Mouse (Mus musculus) CH12.LX (cell line): Measurements from ENCODE around the gene Mrap2.

Source experiments
- BHLHE40 ChIP-seq: IDR thresholded peaks from 2 replicates; pipeline ENCODE4 v1.6.1; 2011; ENCODE audit warnings: mild to moderate bottlenecking, low read depth, low read length, improper control_type of control experiment
- CTCF ChIP-seq, 2 experiments: IDR thresholded peaks in 1 of 2; conservative IDR thresholded peaks in 1 of 2; 2 replicates each; pipeline ENCODE4 v1.5.1; 2011 to 2012; ENCODE audit warnings: low read depth in 2 of 2, low read length in 2 of 2, improper control_type of control experiment in 1 of 2, inconsistent platforms in 1 of 2, mild to moderate bottlenecking in 1 of 2, moderate library complexity in 1 of 2
- E2F4 ChIP-seq: IDR thresholded peaks from 2 replicates; pipeline ENCODE4 v1.6.1; 2011; ENCODE audit warnings: low read depth, low read length, improper control_type of control experiment; ENCODE audit not compliant: insufficient replicate concordance
- MAZ ChIP-seq: IDR thresholded peaks from 2 replicates; pipeline ENCODE4 v1.6.1; 2012; ENCODE audit warnings: low read depth, mild to moderate bottlenecking, inconsistent platforms, low read length, improper control_type of control experiment, moderate library complexity
- POLR2A ChIP-seq: IDR thresholded peaks from 2 replicates; pipeline ENCODE4 v1.6.1; 2011; ENCODE audit warnings: low read depth, mild to moderate bottlenecking, improper control_type of control experiment, low read length
- POLR2AphosphoS2 ChIP-seq: IDR thresholded peaks from 2 replicates; pipeline ENCODE4 v1.6.1; 2011; ENCODE audit warnings: low read depth, low read length, improper control_type of control experiment
- RCOR1 ChIP-seq: conservative IDR thresholded peaks from 2 replicates; pipeline ENCODE4 v1.6.1; 2012; ENCODE audit warnings: low read depth, mild to moderate bottlenecking, inconsistent platforms, low read length, improper control_type of control experiment
- SIN3A ChIP-seq: IDR thresholded peaks from 2 replicates; pipeline ENCODE4 v1.6.1; 2012; ENCODE audit warnings: low read length, improper control_type of control experiment, inconsistent platforms
- USF2 ChIP-seq: conservative IDR thresholded peaks from 2 replicates; pipeline ENCODE4 v1.6.1; 2011; ENCODE audit warnings: low read depth, low read length, improper control_type of control experiment
- ZC3H11A ChIP-seq: IDR thresholded peaks from 2 replicates; pipeline ENCODE4 v1.6.1; 2012; ENCODE audit warnings: low read depth, mild to moderate bottlenecking, inconsistent platforms, low read length, improper control_type of control experiment
- ZKSCAN1 ChIP-seq: IDR thresholded peaks from 2 replicates; pipeline ENCODE4 v1.6.1; 2012; ENCODE audit warnings: low read depth, inconsistent platforms, low read length, improper control_type of control experiment, borderline replicate concordance
- ZNF384 ChIP-seq: IDR thresholded peaks from 2 replicates; pipeline ENCODE4 v1.6.1; 2012; ENCODE audit warnings: low read depth, low read length, improper control_type of control experiment, inconsistent platforms

DNA sequence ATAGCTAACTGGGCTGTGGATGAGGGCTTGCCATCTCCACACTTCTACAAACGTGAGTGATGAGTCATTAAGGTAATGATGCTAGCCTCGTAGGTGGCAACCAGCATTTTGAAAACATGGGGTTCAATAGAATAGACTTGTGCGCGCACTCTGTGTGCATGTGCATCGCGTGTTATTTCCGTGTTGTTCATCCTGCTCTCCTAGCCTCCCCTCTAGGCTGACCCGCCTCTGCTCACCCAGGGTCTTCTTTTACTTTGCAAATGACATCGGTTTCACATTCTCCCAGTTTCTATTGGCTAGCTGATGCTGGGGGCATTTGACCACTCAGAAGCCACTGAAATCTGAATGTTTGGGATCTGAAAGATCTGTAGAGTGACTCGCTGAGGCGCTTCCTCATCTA, 1.6 kb downstream of the Mrap2 start:
- no peak for TF ChIP-seq ZNF384
- no peak for TF ChIP-seq CTCF (conservative IDR thresholded peaks at IDR 0.05 in 1 of 2, IDR thresholded peaks at IDR 0.05 in 1 of 2; ENCODE audit: low read depth in 2 of 2, low read length in 2 of 2)
- TF ChIP-seq USF2: no peak
- no peak for TF ChIP-seq ZC3H11A
- no peak for TF ChIP-seq POLR2A
- no peak for TF ChIP-seq RCOR1
- TF ChIP-seq BHLHE40: no peak
- no peak for TF ChIP-seq E2F4
- TF ChIP-seq POLR2AphosphoS2: no peak
- no peak for TF ChIP-seq MAZ
- TF ChIP-seq SIN3A: no peak
- no peak for TF ChIP-seq ZKSCAN1
